Mouse (Mus musculus) intestine, embryonic 15.5 days (tissue): ENCODE results near the gene Ccdc33. TPM values are rescaled to one million over a fixed set of nuclear protein-coding genes. Genes with fewer than 3 reads are reported as not detected.

Experiments used
- ATAC-seq: fragments of 200-750 bp; cut with Nextera tagmentation; 2 replicates; pipeline ENCODE4 v1.8.0; 2017; ENCODE audit warnings: moderate TSS enrichment, moderate library complexity
- H3K27ac ChIP-seq: fragments of 300-500 bp; sonication (generic); 2 replicates; pipeline ENCODE4 v1.5.1; 2015; ENCODE audit warnings: mild to moderate bottlenecking, inconsistent platforms
- H3K27me3 ChIP-seq: fragments of 300-500 bp; sonication (generic); replicated peaks from 2 replicates; pipeline ENCODE4 v1.6.1; 2015; ENCODE audit warnings: inconsistent platforms
- H3K36me3 ChIP-seq: fragments of 300-500 bp; sonication (generic); 2 replicates; pipeline ENCODE4 v1.6.1; 2015; ENCODE audit warnings: inconsistent platforms
- H3K4me1 ChIP-seq: fragments of 300-500 bp; sonication (generic); replicated peaks from 2 replicates; pipeline ENCODE4 v1.6.1; 2015; ENCODE audit warnings: inconsistent platforms
- H3K4me2 ChIP-seq: fragments of 300-500 bp; sonication (generic); replicated peaks from 2 replicates; pipeline ENCODE4 v1.6.1; 2015; ENCODE audit warnings: mild to moderate bottlenecking, inconsistent platforms
- H3K4me3 ChIP-seq: fragments of 300-500 bp; sonication (generic); replicated peaks from 2 replicates; pipeline ENCODE4 v1.5.1; 2015; ENCODE audit warnings: inconsistent platforms
- H3K9ac ChIP-seq: fragments of 300-500 bp; sonication (generic); 2 replicates; pipeline ENCODE4 v1.6.1; 2015; ENCODE audit warnings: inconsistent platforms
- H3K9me3 ChIP-seq: fragments of 300-500 bp; sonication (generic); 2 replicates; pipeline ENCODE4 v1.6.1; 2016; ENCODE audit warnings: inconsistent platforms
- WGBS: fragments of 180-500 bp; shearing (Covaris S2); methylation state at CpG from one replicate; pipeline ENCODE4 v1.1.7; 2015; 5-methylcytosine and 5-hydroxymethylcytosine counted together
- polyA plus RNA-seq: library from polyadenylated mRNA; unstranded; fragments of >200 nt; fragmentation: Nextera tagmentation; extraction: Ambion mirVana; gene quantifications from 2 replicates; pipeline ENCODE4 v1.2.1, GENCODE M21; 2015

Gene Ccdc33
- polyA plus RNA-seq, 1 experiment from 2014 or later, result 0.09 TPM

DNA sequence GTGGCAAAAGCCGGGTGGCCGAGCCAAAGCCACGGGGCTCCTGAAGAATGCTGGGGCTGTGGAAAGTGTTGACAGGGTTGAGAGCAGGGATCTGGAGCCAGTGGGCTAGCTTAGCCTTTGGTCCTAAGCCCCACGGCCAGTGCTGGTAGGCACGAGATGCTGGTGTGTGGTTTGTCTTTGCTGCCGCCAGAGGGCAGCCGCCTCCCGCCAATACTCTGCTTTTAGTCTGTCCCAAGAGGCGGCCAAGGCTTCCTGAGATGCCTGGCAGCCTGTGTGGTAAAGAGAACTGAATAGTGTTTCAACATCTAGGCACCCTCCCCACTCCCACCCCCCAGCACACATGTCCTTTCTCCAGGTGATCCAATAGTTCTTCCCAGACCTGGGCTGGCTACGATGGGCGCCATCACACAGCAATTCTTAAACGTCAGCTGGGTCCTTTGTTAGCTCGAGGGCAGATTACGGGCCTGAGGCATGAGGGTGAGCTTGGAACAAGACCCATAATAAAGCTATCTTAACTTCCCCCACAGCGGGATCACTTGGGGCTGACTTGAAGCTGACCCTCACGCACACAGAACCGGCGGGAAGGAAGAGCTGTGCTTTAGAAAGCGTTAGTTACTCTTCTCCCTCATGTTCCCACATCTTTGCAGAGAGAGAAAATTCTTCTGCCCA, 80.0 kb downstream of the Ccdc33 start:
- Histone ChIP-seq H3K4me1 (0 out of 2 replicates have a peak, but pooled peaks cover 4% of the 10 kb centered on the region), H3K27me3 (peaks cover 8% of the 10 kb centered on the region; the same call in 1 of the 2 replicates)
- 32% methylated on average over 19 of the region's 19 CpGs for WGBS

DNA sequence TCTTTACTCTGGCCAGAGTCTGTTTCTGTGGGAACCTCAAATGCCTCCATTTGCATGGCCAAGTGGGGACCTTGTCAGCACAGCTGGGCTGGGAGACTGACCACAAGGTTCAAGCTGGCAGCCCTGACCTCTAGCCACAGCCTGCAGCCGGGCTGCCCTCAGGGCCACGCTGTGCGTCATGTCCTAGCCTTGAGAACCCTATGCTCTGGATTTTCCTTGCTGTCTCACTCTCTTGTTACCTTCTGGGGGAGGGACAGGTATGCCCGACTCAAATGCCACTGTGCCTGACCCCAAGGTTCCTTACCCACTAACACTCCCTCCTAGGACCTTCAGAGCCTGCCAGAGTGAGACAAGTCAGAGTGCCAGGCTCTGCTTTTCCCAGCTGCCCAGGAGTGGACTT, 81.7 kb downstream of the Ccdc33 start:
- H3K9me3 ChIP-seq, result no peaks in the 10 kb centered on the region
- 74% methylated on average over 4 of the region's 4 CpGs for WGBS
- H3K4me2 ChIP-seq, result no peak overlapping the region
- no peak overlapping the region for H3K9ac ChIP-seq
- H3K4me3 ChIP-seq, result no peak overlapping the region
- no peak overlapping the region for H3K27ac ChIP-seq
- ATAC-seq, result no peak
- no peaks in the 10 kb centered on the region for H3K36me3 ChIP-seq
- no peaks in the 10 kb centered on the region for H3K4me1 ChIP-seq
- H3K27me3 ChIP-seq, result peaks cover 8% of the 10 kb centered on the region; the same call in 1 of the 2 replicates

More for the DNA sequence above, 80.0 kb downstream of the Ccdc33 start:
- Histone ChIP-seq H3K4me2 (no peak overlapping the region), H3K36me3 (no peaks in the 10 kb centered on the region), H3K9me3 (no peaks in the 10 kb centered on the region), H3K9ac (no peak overlapping the region), H3K27ac (no peak overlapping the region), H3K4me3 (no peak overlapping the region)
- ATAC-seq, result peak; percentile 83

DNA sequence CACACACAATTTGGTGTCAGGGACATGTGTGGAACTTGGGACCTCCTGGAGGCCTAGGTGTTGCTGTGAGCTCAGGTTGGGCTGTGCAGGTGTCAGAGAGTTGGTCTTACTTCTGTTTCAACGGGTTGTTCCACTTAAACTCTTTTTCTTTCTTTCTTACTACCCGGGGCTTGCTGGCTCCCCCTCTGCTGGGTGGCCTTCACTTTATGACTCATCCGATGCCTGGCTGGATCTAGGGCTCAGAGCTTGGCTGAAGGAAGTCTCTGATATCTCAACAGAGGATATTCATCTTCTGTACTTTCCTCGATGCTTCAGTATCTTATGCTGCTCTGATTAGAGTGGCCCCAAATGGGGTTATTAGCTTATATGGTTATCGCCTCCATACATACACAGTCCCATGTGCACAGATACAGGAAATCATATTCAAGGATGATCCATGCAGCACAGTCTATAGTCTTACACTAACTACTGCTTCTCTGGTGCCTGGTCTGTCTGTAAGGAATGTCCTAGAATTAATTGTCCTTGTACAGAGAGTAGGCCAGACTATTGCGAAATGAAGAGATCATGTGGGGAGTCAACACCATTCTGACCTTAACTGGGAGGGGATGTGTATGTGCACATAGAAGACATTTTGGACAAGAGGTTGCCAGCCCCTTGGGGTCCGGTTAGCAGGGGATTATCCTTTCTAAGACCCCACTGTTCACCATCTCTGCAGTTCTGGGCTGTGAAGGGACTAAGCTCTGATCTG, 82.5 kb downstream of the Ccdc33 start:
- H3K27me3 ChIP-seq, result peaks cover 8% of the 10 kb centered on the region; the same call in 1 of the 2 replicates
- no peak overlapping the region for H3K4me3 ChIP-seq
- no peak overlapping the region for H3K9ac ChIP-seq
- no peaks in the 10 kb centered on the region; the same call in 1 of the 2 replicates for H3K4me1 ChIP-seq
- no peaks in the 10 kb centered on the region for H3K9me3 ChIP-seq
- no peak overlapping the region for H3K27ac ChIP-seq
- no peak overlapping the region for H3K4me2 ChIP-seq
- ATAC-seq, result no peak
- WGBS, result 57% methylated on average over 7 of the region's 7 CpGs
- H3K36me3 ChIP-seq, result no peaks in the 10 kb centered on the region

DNA sequence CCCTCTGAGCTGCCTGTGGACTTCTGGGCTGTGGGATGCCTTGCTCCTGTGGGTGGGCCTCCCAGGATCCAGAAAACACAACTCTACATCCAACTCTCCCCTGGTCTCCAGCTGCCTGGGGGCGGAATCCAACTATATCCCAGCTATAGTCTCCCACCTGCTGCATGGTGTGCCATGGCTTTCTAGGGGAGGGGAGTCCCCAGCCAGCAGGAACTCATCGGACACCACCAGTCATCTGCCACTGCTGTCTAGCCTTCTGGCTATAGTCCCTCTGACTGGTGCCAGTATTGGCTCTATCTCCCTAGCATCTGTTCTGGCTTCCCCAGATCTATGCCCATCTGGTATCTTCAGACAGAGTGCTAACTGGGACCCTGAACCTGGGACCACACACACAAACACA, 83.1 kb downstream of the Ccdc33 start:
- 78% methylated on average over 2 of the region's 2 CpGs for WGBS
- H3K9me3 ChIP-seq, result no peaks in the 10 kb centered on the region
- H3K27me3 ChIP-seq, result peaks cover 8% of the 10 kb centered on the region; the same call in 1 of the 2 replicates
- H3K4me2 ChIP-seq, result no peak overlapping the region
- no peaks in the 10 kb centered on the region for H3K36me3 ChIP-seq
- H3K27ac ChIP-seq, result no peak overlapping the region
- ATAC-seq, result no peak
- H3K4me1 ChIP-seq, result no peaks in the 10 kb centered on the region; the same call in 1 of the 2 replicates
- H3K4me3 ChIP-seq, result no peak overlapping the region
- H3K9ac ChIP-seq, result no peak overlapping the region

DNA sequence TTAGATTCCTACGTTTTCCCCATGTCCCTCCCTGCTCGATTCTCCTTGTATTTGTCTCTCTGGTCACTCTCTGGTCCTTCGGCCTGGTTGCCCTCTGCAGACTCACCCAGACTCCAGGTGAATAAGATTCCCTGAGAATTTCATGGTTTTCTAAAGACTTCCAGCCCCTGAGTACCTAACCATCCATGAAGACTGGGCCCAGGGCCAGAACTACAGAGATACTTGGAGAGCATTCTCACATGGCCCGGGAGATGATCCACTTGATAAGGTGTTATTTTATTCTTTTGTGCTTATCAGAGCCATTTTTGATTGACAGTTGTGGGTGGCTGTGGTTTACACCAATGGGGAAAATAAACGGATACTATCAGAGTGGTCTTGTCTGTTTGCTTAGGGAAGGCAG, 86.7 kb downstream of the Ccdc33 start:
- H3K4me3 ChIP-seq, result no peak overlapping the region
- no peak overlapping the region for H3K4me2 ChIP-seq
- H3K36me3 ChIP-seq, result no peaks in the 10 kb centered on the region
- no peaks in the 10 kb centered on the region; the same call in 1 of the 2 replicates for H3K4me1 ChIP-seq
- 71% methylated on average over 5 of the region's 5 CpGs for WGBS
- no peaks in the 10 kb centered on the region for H3K27me3 ChIP-seq
- no peak overlapping the region for H3K27ac ChIP-seq
- ATAC-seq, result no peak
- H3K9ac ChIP-seq, result no peak overlapping the region
- no peaks in the 10 kb centered on the region for H3K9me3 ChIP-seq

DNA sequence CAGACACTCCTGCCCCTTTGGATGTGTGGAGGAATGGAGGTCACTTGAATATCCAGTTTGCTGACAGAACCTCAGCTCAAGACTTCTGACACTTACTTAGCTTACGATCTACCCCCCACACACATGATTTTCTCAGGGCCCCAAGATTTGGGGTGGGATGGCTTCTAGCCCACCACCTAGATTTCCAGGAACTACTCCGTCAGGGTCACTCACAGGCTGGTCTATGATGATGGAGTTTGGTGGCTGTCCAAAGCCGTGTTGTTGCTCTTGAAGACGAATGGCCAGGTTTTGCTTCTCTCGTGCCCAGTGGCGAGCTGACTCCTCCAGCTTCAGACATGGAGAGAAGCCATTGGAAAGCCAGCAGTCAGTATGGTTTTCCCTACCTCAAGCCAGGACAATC, 89.0 kb downstream of the Ccdc33 start:
- Histone ChIP-seq H3K27me3 (no peaks in the 10 kb centered on the region), H3K4me2 (no peak overlapping the region), H3K4me3 (no peak overlapping the region), H3K27ac (no peak overlapping the region), H3K9ac (no peak overlapping the region), H3K4me1 (no peaks in the 10 kb centered on the region; the same call in 1 of the 2 replicates), H3K9me3 (no peaks in the 10 kb centered on the region), H3K36me3 (no peaks in the 10 kb centered on the region)
- no peak for ATAC-seq
- WGBS, result 80% methylated on average over 6 of the region's 6 CpGs

DNA sequence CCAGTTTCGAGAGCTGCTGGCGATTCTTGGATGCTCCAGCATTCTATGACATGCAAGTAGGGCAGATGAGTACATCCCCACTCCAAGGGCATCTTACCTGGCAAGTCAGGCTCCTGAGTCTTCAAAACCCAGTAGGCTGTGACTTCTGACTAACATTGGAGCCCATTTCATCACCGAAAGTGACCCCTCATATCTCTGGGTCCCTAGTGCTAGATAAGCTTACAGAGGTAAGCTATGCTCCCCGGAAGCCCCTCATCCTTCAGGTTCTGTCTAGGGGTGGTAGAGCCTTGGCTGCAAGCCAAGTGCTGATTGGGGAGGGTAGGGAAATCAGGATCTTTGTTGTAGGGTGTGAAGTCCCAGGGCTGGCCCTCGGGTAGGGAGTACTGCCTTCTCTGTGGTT, 89.8 kb downstream of the Ccdc33 start:
- no peak for ATAC-seq
- no peak overlapping the region for H3K4me2 ChIP-seq
- 60% methylated on average over 5 of the region's 5 CpGs for WGBS
- H3K27ac ChIP-seq, result no peak overlapping the region
- H3K4me3 ChIP-seq, result no peak overlapping the region
- no peaks in the 10 kb centered on the region; the same call in 1 of the 2 replicates for H3K4me1 ChIP-seq
- H3K36me3 ChIP-seq, result no peaks in the 10 kb centered on the region
- H3K9ac ChIP-seq, result no peak overlapping the region
- no peaks in the 10 kb centered on the region for H3K9me3 ChIP-seq
- no peaks in the 10 kb centered on the region for H3K27me3 ChIP-seq

DNA sequence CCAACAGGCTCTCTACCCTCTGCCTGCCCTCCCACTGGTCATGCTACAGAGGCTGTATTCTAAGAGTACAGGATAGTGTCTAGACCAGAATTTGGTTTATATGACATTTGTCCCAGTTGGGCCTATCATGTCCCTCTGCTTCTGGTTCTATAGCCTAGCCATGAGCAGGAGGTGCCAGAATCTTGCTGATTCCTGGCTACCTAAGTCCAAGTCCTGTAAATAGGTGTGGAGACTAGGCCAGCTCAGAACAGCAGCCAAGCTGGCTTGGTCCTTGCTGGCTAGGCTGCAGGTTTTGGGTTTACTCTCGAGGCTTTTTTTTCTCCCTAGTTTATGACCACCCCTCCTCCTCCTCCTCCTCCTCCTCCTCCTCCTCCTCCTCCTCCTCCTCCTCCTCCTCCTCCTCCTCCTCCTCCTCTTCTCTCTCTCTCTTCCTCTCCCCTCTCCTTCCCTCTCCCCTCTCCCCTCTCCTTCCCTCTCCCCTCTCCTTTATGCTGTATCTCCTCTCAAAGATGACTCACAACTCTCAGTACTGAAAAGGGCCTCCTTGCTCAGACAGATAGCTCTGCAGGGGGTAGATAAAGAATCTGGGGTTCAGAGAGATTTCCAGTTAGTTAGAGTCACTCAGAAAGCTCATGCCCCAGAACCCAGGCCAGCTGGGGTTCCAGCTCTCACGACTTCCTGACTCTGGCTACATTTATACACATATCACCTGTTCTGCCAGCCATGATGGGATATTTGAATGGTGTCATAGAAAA, 91.0 kb downstream of the Ccdc33 start:
- ATAC-seq, result no peak
- Histone ChIP-seq H3K9ac (no peak overlapping the region), H3K36me3 (no peaks in the 10 kb centered on the region), H3K4me1 (no peaks in the 10 kb centered on the region; the same call in 1 of the 2 replicates), H3K27me3 (no peaks in the 10 kb centered on the region), H3K27ac (no peak overlapping the region), H3K4me3 (no peak overlapping the region), H3K9me3 (no peaks in the 10 kb centered on the region), H3K4me2 (no peak overlapping the region)
- 32% methylated on average over 2 of the region's 2 CpGs for WGBS

DNA sequence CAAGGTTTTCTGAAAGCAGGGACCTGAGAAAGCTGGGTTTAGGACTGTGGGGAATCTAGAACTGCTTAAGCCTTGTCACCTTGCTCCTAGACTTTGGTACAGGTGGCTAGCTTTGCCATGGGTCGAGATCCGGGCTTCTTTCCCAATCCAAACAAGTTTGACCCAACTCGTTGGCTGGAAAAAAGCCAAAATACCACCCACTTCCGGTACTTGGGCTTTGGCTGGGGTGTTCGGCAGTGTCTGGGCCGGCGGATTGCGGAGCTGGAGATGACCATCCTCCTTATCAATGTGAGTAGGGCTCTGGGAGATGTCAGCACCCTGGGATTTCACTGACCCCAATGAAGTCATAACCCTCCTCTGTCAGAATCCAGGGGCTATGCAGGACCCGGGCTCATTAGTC, 92.6 kb downstream of the Ccdc33 start:
- 78% methylated on average over 9 of the region's 9 CpGs for WGBS
- H3K27me3 ChIP-seq, result no peaks in the 10 kb centered on the region
- no peak overlapping the region for H3K9ac ChIP-seq
- H3K4me3 ChIP-seq, result no peak overlapping the region
- no peak overlapping the region for H3K27ac ChIP-seq
- H3K36me3 ChIP-seq, result no peaks in the 10 kb centered on the region
- no peak for ATAC-seq
- H3K4me1 ChIP-seq, result no peaks in the 10 kb centered on the region
- H3K4me2 ChIP-seq, result no peak overlapping the region
- no peaks in the 10 kb centered on the region for H3K9me3 ChIP-seq

DNA sequence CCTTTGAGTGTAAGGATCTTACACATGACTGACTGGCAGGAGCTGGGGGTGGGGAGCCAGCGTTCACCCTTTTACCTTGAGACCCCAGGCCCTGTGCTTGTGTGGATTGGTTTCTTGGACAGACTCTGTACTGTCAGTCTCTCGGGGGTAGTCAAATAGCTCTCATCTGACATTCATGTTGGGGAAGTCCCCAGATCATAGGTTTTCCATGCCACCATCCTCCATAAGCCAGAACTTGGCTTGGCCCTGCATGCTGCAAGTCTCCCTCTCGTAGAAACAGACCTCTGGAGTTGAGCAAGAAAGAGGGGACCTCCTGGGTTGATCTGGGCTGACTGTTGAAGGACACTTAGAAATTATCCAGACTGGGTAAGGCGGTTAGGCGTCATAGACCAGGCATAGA, 100.2 kb downstream of the Ccdc33 start:
- no peak for ATAC-seq

DNA sequence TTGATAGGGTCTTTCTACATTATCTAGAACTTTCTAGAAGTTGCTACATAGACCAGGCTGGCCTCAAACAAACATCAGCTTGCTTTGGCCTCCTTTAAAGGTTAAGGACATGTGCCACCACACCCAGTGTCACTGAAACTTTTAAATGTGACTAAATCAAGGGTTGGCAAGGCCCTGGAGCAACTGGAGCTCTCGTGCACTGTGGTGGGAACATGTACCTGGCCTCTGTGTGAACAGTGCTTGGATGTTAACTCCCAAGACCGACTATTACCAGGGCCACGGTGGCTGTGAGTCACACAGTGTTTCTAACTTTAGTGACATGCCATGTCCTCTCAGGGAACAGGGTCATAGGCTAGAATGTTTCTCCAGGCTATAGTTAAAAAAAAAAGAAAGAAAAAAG, 101.7 kb downstream of the Ccdc33 start:
- no peak overlapping the region for H3K4me2 ChIP-seq
- no peak overlapping the region for H3K9ac ChIP-seq
- no peak for ATAC-seq
- no peaks in the 10 kb centered on the region for H3K9me3 ChIP-seq
- H3K27me3 ChIP-seq, result no peaks in the 10 kb centered on the region
- WGBS, result 71% methylated on average over 3 of the region's 3 CpGs
- no peaks in the 10 kb centered on the region for H3K36me3 ChIP-seq
- H3K4me3 ChIP-seq, result no peak overlapping the region
- peaks cover 6% of the 10 kb centered on the region; the same call in 1 of the 2 replicates for H3K4me1 ChIP-seq
- H3K27ac ChIP-seq, result no peak overlapping the region

More for the DNA sequence above, 100.2 kb downstream of the Ccdc33 start:
- H3K4me3 ChIP-seq, result no peak overlapping the region
- WGBS, result 83% methylated on average over 5 of the region's 5 CpGs
- H3K4me2 ChIP-seq, result no peak overlapping the region
- H3K9me3 ChIP-seq, result no peaks in the 10 kb centered on the region
- no peaks in the 10 kb centered on the region for H3K36me3 ChIP-seq
- H3K27me3 ChIP-seq, result no peaks in the 10 kb centered on the region
- H3K27ac ChIP-seq, result no peak overlapping the region
- no peak overlapping the region for H3K9ac ChIP-seq
- H3K4me1 ChIP-seq, result peaks cover 6% of the 10 kb centered on the region; the same call in 1 of the 2 replicates

DNA sequence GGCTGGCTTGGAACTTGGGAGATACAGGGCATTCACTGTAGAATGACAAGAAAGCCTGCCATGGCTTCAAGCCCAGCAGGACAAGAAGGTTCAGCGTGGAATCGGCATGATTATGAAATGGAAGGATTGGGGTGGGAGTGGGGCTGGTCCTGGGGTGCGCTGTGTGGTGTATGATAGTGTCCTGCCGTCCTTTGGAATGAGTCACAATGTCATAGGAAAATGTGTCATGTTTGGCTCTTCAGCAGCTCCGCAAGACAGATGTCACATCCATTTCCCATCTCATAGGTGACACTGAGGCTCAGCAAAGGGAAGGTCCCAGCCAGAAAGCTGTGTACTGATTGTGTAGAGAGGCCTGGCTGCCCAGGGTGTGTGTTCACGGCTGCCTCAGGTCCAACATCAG, 102.8 kb downstream of the Ccdc33 start:
- 85% methylated on average over 6 of the region's 6 CpGs for WGBS
- Histone ChIP-seq H3K27me3 (no peaks in the 10 kb centered on the region), H3K4me1 (peaks cover 12% of the 10 kb centered on the region), H3K27ac (no peak overlapping the region), H3K9me3 (no peaks in the 10 kb centered on the region), H3K4me3 (no peak overlapping the region), H3K9ac (no peak overlapping the region), H3K4me2 (no peak overlapping the region), H3K36me3 (no peaks in the 10 kb centered on the region)
- no peak for ATAC-seq
